Mouse (Mus musculus) myocyte (in vitro differentiated cells): ENCODE measurements around the gene Zzz3. TPM values are rescaled to one million over a fixed set of nuclear protein-coding genes. Genes with fewer than 3 reads are reported as not detected.
"Not testable (repeated sequence)": the region's sequence is repeated elsewhere in the genome, so short reads cannot be mapped to it uniquely, and the experiment has no call there.

Experiments used
- H3K27me3 ChIP-seq: one replicate; pipeline ENCODE4 v1.6.1; 2011; ENCODE audit not compliant: control insufficient read depth, insufficient read depth, insufficient read length
- H3K36me3 ChIP-seq: one replicate; pipeline ENCODE4 v1.6.1; 2011; ENCODE audit not compliant: control insufficient read depth, insufficient read depth
- H3K4me2 ChIP-seq: one replicate; pipeline ENCODE4 v1.6.1; 2011; ENCODE audit warnings: low read depth, control low read depth
- H3K4me3 ChIP-seq: one replicate; pipeline ENCODE4 v1.5.1; 2011; ENCODE audit warnings: mild to moderate bottlenecking, control low read depth, moderate library complexity
- H3K79me2 ChIP-seq: one replicate; pipeline ENCODE4 v1.6.1; 2011; ENCODE audit not compliant: control insufficient read depth, insufficient read depth
- H3ac ChIP-seq: one replicate; pipeline ENCODE4 v1.6.1; 2011; ENCODE audit not compliant: control insufficient read depth, insufficient read length
- CEBPB ChIP-seq: IDR thresholded peaks from 2 replicates; pipeline ENCODE4 v1.6.1; 2011; ENCODE audit warnings: mild to moderate bottlenecking, moderate library complexity; ENCODE audit not compliant: poor library complexity, insufficient read depth, severe bottlenecking
- E2F4 ChIP-seq: IDR thresholded peaks from one replicate; pipeline ENCODE4 v1.6.1; 2011; ENCODE audit warnings: mild to moderate bottlenecking, control low read depth, moderate library complexity; ENCODE audit not compliant: insufficient read depth
- MAX ChIP-seq: IDR thresholded peaks from one replicate; pipeline ENCODE4 v1.6.1; 2011; ENCODE audit warnings: low read depth, mild to moderate bottlenecking, control low read depth
- MYOD1 ChIP-seq, 3 experiments: IDR thresholded peaks; one replicate each; pipeline ENCODE4 v1.6.1; 2011; ENCODE audit warnings: control low read depth in 2 of 3, low read depth in 2 of 3, mild to moderate bottlenecking in 2 of 3, moderate library complexity in 1 of 3; ENCODE audit not compliant: insufficient read length in 2 of 3, control insufficient read depth in 1 of 3
- MYOG ChIP-seq, 3 experiments: IDR thresholded peaks; one replicate each; pipeline ENCODE4 v1.6.1; 2011; ENCODE audit warnings: control low read depth in 2 of 3, low read depth in 2 of 3, mild to moderate bottlenecking in 2 of 3; ENCODE audit not compliant: insufficient read length in 2 of 3, control insufficient read depth in 1 of 3, insufficient read depth in 1 of 3
- POLR2A ChIP-seq: IDR thresholded peaks from one replicate; pipeline ENCODE4 v1.6.1; 2011; ENCODE audit warnings: low read depth, mild to moderate bottlenecking, control low read depth, moderate library complexity; ENCODE audit not compliant: insufficient read length
- POLR2AphosphoS2 ChIP-seq: IDR thresholded peaks from one replicate; pipeline ENCODE4 v1.6.1; 2011; ENCODE audit warnings: low read depth, control low read depth; ENCODE audit not compliant: insufficient read length
- REST ChIP-seq: IDR thresholded peaks from one replicate; pipeline ENCODE4 v1.6.1; 2011; ENCODE audit warnings: mild to moderate bottlenecking, control low read depth, moderate library complexity; ENCODE audit not compliant: insufficient read depth, insufficient read length
- SRF ChIP-seq: IDR thresholded peaks from one replicate; pipeline ENCODE4 v1.6.1; 2011; ENCODE audit warnings: low read depth; ENCODE audit not compliant: control insufficient read depth, insufficient read length
- TCF12 ChIP-seq: IDR thresholded peaks from one replicate; pipeline ENCODE4 v1.6.1; 2011; ENCODE audit warnings: mild to moderate bottlenecking, control low read depth; ENCODE audit not compliant: poor library complexity, insufficient read depth, severe bottlenecking
- TCF3 ChIP-seq: IDR thresholded peaks from one replicate; pipeline ENCODE4 v1.6.1; 2011; ENCODE audit warnings: low read depth, control low read depth; ENCODE audit not compliant: insufficient read length
- USF1 ChIP-seq: IDR thresholded peaks from one replicate; pipeline ENCODE4 v1.6.1; 2011; ENCODE audit warnings: low read depth, mild to moderate bottlenecking, control low read depth, moderate library complexity
- polyA plus RNA-seq: library from polyadenylated mRNA; unstranded; fragments of >200 nt; fragmentation: generic; extraction: Trizol; gene quantifications from one replicate; pipeline ENCODE4 v1.2.1, GENCODE M21; 2012; ENCODE audit warnings: missing spikeins

The Zzz3 gene
- polyA plus RNA-seq, 1 experiment, result 6.6 TPM

DNA sequence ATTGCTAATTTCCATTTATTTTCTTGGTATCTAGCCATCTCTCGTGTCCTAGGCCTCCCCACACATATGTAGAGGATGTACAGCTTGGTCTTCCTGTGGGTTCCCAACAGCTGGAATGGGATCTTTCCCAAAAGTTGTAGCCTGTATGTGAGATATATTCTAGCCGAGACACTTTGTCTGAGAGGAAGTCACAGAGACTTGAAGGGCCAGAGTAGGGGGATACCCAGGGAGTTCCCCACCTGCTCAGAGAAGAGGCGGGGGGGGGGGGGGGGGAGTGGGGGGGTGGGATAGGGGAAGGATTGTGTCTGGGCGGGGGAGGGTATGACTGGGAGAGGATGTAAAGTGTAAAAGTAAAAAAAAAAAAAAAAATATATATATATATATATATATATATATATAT, 57.9 kb downstream of the Zzz3 start:
- TF ChIP-seq MYOG (IDR thresholded peaks at IDR 0.05; ENCODE audit: control insufficient read depth in 1 of 3, insufficient read depth in 1 of 3, insufficient read length in 2 of 3, low read depth in 2 of 3) (no peak), TCF12 (no peak)
- Histone ChIP-seq H3K27me3 (no peaks in the 10 kb centered on the region), H3K4me3 (no peak overlapping the region), H3K4me2 (no peak overlapping the region), H3K36me3 (peaks cover 51% of the 10 kb centered on the region), H3K79me2 (no peaks in the 10 kb centered on the region), H3ac (no peak overlapping the region)

DNA sequence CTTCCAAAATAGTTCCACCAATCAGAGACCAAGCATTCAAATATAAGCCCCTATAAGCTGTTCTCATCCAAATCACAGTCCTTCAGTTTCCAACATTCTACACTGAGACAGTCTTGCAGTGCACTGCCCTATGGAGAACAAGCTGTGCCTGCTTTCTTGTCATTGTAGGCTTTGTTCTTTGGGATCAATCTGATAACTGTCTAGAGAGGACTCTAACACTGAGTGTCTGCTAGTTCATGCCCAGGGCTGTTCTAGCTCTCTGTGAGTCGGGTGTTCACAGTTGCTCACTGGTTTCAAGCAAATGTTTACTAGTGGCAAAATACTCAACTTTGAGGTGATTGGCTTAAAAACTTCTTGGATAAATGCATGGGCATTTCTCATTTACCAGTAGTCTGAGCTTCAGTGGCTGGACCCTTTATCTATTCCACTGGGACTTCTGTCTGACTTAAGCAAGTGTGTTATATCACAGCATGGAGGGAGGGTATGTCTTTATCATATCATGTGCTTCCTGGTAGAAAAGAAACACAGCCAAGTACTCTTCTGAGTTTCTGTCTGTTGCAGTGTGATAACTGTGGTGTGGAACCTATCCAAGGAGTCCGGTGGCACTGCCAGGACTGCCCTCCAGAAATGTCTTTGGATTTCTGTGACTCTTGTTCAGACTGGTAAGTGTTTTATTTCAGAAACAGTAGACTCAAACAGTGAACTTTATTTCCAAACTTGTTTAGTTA, 62.2 kb downstream of the Zzz3 start:
- Histone ChIP-seq H3K27me3 (no peaks in the 10 kb centered on the region), H3K4me2 (no peak overlapping the region), H3K36me3 (peaks cover 40% of the 10 kb centered on the region), H3ac (no peak overlapping the region), H3K4me3 (no peak overlapping the region), H3K79me2 (peaks cover 3% of the 10 kb centered on the region)
- no peak for TF ChIP-seq MAX
- TF ChIP-seq CEBPB, result 0 out of 2 replicates have a peak, but pooled peaks have one; percentile 3
- no peak for TF ChIP-seq USF1
- no peak for TF ChIP-seq E2F4

GRCm38 (mm10) chr3:152458875-152459274, 63.6 kb downstream of the Zzz3 start:
- H3K79me2 ChIP-seq, H3K4me3 ChIP-seq, H3K27me3 ChIP-seq, H3ac ChIP-seq: not testable (repeated sequence)
- Histone ChIP-seq H3K36me3 (peaks cover 37% of the 10 kb centered on the region), H3K4me2 (peak overlapping the region; percentile 14)
- TF ChIP-seq USF1, result peak; percentile 64

- Histone ChIP-seq H3K36me3 (peaks cover 24% of the 10 kb centered on the region), H3K79me2 (peaks cover 3% of the 10 kb centered on the region)
- TF ChIP-seq MYOD1 (IDR thresholded peaks at IDR 0.05; ENCODE audit: control insufficient read depth in 1 of 3, insufficient read length in 2 of 3, low read depth in 2 of 3) (no peak), SRF (no peak), REST (no peak), MAX (no peak), MYOG (IDR thresholded peaks at IDR 0.05; ENCODE audit: control insufficient read depth in 1 of 3, insufficient read depth in 1 of 3, insufficient read length in 2 of 3, low read depth in 2 of 3) (no peak), CEBPB (no peak)
Observed at GRCm38 (mm10) chr3:152460802-152461201, 65.5 kb downstream of the Zzz3 start.

DNA sequence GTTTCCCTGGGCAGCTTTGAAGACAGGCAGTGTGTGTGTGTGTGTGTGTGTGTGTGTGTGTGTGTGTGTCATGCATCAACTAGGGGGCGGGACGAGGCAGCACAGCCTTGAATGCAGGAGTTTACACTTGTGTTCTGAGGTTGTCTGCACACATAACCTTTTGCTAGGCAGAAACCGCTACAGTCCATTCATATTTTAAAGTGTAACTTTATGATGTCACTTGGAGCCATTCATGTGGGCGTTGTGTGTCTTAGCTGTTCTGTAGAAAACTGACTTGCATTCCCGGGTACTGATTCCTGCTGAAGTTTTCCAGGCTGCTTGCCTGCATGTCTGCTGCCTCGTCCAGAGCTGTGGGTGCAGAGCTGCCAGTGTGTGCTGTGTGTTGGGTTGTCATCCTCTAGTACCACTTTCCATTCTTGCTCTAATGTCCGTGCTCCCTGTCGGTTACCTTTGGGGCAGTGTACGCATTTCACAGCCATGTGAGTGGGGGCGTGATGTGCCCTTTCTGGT, 66.8 kb downstream of the Zzz3 start:
- H3K4me2 ChIP-seq, result no peak overlapping the region
- no peak overlapping the region for H3K4me3 ChIP-seq
- no peak overlapping the region for H3ac ChIP-seq
- peaks cover 14% of the 10 kb centered on the region for H3K36me3 ChIP-seq
- TF ChIP-seq POLR2A (no peak), CEBPB (no peak), TCF3 (no peak), SRF (no peak), MYOG (IDR thresholded peaks at IDR 0.05; ENCODE audit: control insufficient read depth in 1 of 3, insufficient read depth in 1 of 3, insufficient read length in 2 of 3, low read depth in 2 of 3) (no peak), USF1 (no peak)
- H3K27me3 ChIP-seq, result no peaks in the 10 kb centered on the region
- H3K79me2 ChIP-seq, result peaks cover 3% of the 10 kb centered on the region

More at GRCm38 (mm10) chr3:152460802-152461201, 65.5 kb downstream of the Zzz3 start:
- Histone ChIP-seq H3ac (no peak overlapping the region), H3K27me3 (no peaks in the 10 kb centered on the region), H3K4me2 (no peak overlapping the region), H3K4me3 (no peak overlapping the region)

GRCm38 (mm10) chr3:152462900-152463299, 67.6 kb downstream of the Zzz3 start:
- TF ChIP-seq USF1, result no peak
- TF ChIP-seq MAX, result no peak
- TF ChIP-seq MYOG (IDR thresholded peaks at IDR 0.05; ENCODE audit: control insufficient read depth in 1 of 3, insufficient read depth in 1 of 3, insufficient read length in 2 of 3, low read depth in 2 of 3), result no peak
- no peak for TF ChIP-seq POLR2A
- TF ChIP-seq REST, result no peak
- TF ChIP-seq TCF3, result no peak
- TF ChIP-seq MYOD1 (IDR thresholded peaks at IDR 0.05; ENCODE audit: control insufficient read depth in 1 of 3, insufficient read length in 2 of 3, low read depth in 2 of 3), result no peak
- TF ChIP-seq POLR2AphosphoS2, result no peak
- TF ChIP-seq CEBPB, result no peak
- TF ChIP-seq TCF12, result no peak
- TF ChIP-seq SRF, result no peak
- H3K4me2 ChIP-seq, result no peak overlapping the region
- H3K36me3 ChIP-seq, result peaks cover 14% of the 10 kb centered on the region
- H3ac ChIP-seq, result no peak overlapping the region
- no peak overlapping the region for H3K4me3 ChIP-seq
- H3K79me2 ChIP-seq, result peaks cover 3% of the 10 kb centered on the region
- no peaks in the 10 kb centered on the region for H3K27me3 ChIP-seq
